Mouse (Mus musculus) adrenal gland, adult (tissue): ENCODE results near the gene Cdc26.

Source experiments
- DNase-seq, 2 experiments: peaks; one replicate each; pipeline ENCODE4 v3.0.0; 2022 to 2023; ENCODE audit warnings: low spot score in 1 of 2; ENCODE audit not compliant: inconsistent age in 2 of 2

Cdc26 gene

DNA sequence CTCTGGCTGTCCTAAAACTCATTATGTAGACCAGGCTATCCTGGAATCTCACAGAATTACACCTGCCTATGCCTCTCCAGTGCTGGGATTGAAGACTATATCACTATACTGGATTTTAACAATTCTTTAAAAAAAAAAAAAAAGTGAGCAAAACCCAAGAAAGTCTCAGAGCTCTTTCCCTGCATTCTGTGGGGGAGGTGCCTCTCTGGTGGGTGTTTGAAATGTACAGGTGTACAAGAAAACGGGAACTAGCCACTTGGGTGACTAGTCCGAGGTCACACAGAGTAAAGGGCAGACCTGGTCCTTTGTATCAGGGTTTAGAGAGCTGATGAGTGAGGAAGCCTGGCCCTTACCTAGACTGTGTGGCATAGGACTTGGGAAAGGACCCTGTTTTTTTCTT lies 46.0 kb downstream of the Cdc26 start:
- no peak for DNase-seq

DNA sequence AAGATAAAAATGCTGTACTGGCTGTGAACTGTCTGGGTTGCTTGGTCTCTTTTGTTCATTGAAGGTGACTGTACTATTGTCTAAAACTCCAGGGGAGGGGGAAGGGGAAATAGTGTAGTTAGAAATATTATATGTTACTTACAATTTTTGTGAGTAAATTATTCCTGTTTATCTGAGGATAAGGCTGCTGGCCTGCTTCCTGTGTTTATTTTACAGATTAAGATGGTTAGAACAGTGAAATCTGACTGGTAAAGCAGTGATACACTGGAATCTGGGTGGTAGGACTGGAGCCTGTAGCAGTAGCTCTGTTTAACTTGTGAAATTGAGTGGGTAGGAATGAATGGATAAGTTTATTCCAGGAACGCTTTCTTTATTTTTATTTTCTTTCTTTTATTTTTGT lies 46.4 kb downstream of the Cdc26 start:
- DNase-seq: no peak

DNA sequence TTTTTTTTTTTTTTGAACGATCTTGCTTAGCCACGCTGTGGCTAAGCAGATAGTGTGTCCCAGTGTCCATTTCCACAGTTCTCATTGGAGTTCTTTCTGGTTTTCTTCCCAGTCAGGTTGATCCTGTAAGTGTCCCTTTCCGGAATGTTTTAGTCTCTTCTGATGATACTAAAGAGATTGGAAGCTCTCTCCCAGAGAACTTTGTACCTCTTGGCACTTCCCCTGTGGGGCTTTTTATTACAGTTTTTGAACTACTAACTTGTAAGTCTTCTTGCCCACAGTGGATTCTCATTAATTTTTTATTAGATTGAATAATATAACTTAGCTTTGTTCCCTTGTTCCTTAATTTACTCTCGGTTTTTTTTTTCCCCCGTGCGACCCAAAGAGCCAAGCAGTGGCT lies 46.9 kb downstream of the Cdc26 start:
- peak in 1 of 2 experiments; percentile 30 for DNase-seq

DNA sequence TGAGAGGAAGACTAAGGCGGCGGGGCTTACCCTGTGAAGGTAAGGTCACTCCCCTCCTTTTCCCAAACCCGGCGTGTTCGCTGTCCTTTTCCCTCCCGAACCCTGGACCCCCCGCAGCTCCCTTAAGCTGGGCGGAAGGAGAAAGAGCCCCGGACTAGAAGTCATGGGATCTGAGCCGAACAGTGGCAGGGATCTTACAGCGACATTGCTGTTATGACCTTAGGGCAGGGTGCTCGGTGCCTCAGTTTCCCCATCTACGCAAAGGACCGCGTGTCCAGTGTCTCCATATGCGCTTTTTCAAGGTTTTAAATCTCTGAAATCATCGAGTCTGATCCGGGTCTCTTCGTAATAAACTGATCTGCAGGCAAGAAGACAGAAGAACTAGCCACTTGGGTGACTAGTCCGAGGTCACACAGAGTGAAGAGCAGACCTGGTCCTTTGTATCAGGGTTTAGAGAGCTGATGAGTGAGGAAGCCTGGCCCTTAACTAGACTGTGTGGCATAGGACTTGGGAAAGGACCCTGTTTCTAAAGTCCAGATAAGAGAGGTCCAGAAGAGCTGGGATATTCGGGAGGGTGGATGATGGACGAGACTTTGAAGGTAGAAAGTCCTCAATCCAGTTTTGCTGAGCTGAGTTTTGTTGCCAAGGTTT lies 47.5 kb downstream of the Cdc26 start:
- DNase-seq: peak in 1 of 2 experiments; percentile 73

GRCm38 (mm10) chr4:62360088-62360804 lies 48.2 kb downstream of the Cdc26 start, which contains the start of the genes Fkbp15 and Slc31a1:
Fkbp15 (minus strand) TSS chr4:62360548.
Slc31a1 (plus strand) TSS chr4:62360727.
- DNase-seq: peak; percentile 97 to 99

DNA sequence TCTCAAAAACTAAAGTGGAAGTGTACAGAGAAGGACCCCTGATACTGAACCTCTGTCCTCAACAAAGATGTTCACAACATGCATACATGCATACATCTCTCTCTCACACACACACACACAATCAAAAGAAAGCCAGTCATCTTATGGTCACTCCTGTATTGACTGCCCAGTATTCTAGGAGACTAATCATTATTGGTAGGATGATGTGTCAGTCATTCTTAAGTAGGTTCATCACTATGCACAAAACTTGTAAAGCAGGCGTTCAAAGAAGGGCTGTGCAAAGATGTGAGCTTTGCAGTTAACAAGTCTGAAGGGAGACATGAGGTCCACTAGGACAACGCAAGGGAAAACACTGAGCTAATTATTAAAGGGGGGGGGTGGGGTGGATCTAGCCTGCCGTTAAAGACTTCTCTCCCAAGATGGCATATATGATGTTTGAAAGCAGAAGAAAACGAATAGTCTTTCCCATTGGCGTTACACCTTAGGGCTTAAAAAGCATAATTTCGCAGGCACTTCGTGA lies 49.1 kb downstream of the Cdc26 start:
- DNase-seq: peak in 1 of 2 experiments; percentile 20

DNA sequence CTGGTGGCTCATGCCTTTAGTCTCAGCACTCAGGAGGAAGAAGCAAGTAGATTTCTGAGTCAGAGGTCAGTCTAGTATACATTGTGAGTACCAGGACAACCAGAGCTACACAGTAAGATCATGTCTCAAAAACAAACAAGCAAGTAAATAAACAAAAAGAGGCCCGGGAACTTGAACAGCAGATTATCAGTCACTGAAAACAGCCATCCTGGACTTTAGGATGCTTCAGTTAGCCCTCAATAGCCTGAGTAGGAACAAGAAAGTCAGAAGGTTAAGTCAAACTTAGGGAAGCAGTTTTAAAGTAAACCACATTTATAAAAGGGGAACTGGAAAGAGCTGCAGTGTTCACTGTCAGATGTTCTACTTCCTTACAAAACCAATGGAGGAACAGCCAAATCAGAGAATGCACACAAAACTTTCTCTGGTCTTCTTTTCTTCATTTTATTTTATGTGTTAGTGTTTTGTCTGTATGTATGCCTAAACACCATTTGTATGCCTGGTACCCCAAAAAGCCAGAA lies 50.8 kb downstream of the Cdc26 start:
- DNase-seq: no peak

GRCm38 (mm10) chr4:62349371-62349770 lies 59.1 kb downstream of the Cdc26 start:
- DNase-seq: no peak

- DNase-seq: no peak
These were observed 60.1 kb downstream of the Cdc26 start for GRCm38 (mm10) chr4:62348329-62348705.

DNA sequence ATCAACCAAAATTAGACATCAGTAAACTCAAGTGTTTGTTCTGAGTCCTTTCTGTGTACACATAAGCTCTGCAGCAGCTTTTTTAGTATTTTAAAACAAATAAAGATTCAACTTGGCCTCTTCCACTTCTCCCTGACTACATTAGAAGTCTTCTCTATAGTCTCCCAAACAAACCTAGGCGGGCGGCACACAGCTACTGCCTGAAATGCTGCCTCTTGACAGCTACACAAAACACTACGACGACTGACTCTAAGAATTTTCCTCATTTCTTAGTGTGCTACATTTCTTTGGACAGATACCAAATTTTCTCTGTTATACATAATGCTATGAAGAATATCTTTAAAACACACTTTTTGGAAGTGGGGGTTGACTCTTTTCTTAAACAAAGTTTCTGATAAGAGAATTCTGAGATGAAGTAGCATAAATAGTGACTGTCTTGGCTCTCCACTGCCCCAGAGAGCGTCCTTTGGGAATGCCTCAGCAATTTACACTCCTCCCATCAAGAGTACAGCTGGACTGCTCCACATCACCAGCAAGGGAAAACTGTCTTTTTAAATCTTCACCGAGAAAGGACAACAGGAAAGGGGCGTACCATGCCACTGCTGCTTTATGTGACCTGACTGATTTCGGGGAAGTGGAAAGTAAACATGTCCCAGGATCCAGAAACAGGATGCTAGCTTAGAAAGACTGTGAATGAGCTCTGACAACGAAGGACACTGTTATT lies 60.7 kb downstream of the Cdc26 start:
- DNase-seq: no peak

- no peak for DNase-seq
These were observed 62.6 kb downstream of the Cdc26 start for GRCm38 (mm10) chr4:62345827-62346226.

GRCm38 (mm10) chr4:62344000-62344399 lies 64.4 kb downstream of the Cdc26 start:
- DNase-seq: peak in 1 of 2 experiments; percentile 69

DNA sequence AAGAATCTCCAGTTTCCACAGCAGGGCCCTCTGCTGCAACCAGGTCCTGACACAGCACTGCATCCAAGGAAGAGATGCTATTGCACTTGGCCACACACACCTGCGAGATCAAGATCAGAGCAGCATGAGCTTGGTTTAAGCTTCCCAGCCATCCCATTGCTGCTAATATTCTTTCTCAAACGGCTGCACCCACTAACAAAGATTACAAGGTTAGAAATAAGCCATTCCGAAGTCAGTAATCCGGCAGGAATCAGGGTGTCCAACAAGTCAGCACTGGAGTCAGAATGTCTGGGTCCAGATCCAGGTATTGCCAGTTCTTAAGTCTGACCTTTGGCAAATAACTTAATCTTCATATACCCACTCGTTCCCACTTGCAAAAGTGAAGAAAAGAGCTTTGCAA lies 69.9 kb downstream of the Cdc26 start:
- DNase-seq: no peak
